Mouse (Mus musculus) stomach, postnatal 0 days (tissue): ENCODE data around the gene Rhov.

Experiments used
- CTCF ChIP-seq: IDR thresholded peaks from 2 replicates; pipeline ENCODE4 v1.5.1; 2016; ENCODE audit warnings: antibody characterized with exemption, low read depth, mild to moderate bottlenecking, moderate library complexity
- EP300 ChIP-seq: optimal IDR thresholded peaks from 2 replicates; pipeline ENCODE3; 2016; ENCODE audit warnings: antibody characterized with exemption

- TF ChIP-seq CTCF (no peak), EP300 (no peak)
These were observed 40.5 kb upstream of the Rhov start for GRCm38 (mm10) chr2:119311544-119311943.
